Mouse (Mus musculus) heart, adult 2 months (tissue): ENCODE results near the gene Klhdc10. TPM values are rescaled to one million over a fixed set of nuclear protein-coding genes. Genes with fewer than 3 reads are reported as not detected.
A peak's percentile ranks its signal among the peaks of the same experiment; 100 is the strongest.

Experiments
- DNase-seq, 2 experiments: peaks; one replicate each; pipeline ENCODE4 v3.0.0; 2021
- H3K27ac ChIP-seq: fragments of 200-600 bp; 2 replicates; pipeline ENCODE4 v1.8.1; 2022
- H3K27me3 ChIP-seq: fragments of 200-500 bp; 2 replicates; pipeline ENCODE4 v1.6.1; 2012; ENCODE audit warnings: mild to moderate bottlenecking, low read length, inconsistent platforms, mixed read lengths; ENCODE audit not compliant: control insufficient read depth, insufficient read depth
- H3K36me3 ChIP-seq: fragments of 200-500 bp; 2 replicates; pipeline ENCODE4 v1.6.1; 2012; ENCODE audit warnings: low read length, inconsistent platforms; ENCODE audit not compliant: control insufficient read depth, insufficient read depth
- H3K4me1 ChIP-seq: fragments of 200-500 bp; 2 replicates; pipeline ENCODE4 v1.6.1; 2011; ENCODE audit warnings: low read length; ENCODE audit not compliant: control insufficient read depth, insufficient read depth
- H3K4me3 ChIP-seq: fragments of 200-600 bp; 2 replicates; pipeline ENCODE4 v1.8.1; 2022
- H3K79me2 ChIP-seq: fragments of 200-500 bp; replicated peaks from 2 replicates; pipeline ENCODE4 v1.6.1; 2012; ENCODE audit warnings: mild to moderate bottlenecking, inconsistent platforms, low read length, moderate library complexity, mixed read lengths; ENCODE audit not compliant: control insufficient read depth, insufficient read depth
- H3K9ac ChIP-seq: fragments of 200-500 bp; 2 replicates; pipeline ENCODE4 v1.6.1; 2012; ENCODE audit warnings: low read depth, mild to moderate bottlenecking, control low read depth, inconsistent platforms, low read length, mixed read lengths
- CTCF ChIP-seq: fragments of 200-600 bp; IDR thresholded peaks from 2 replicates; pipeline ENCODE4 v1.8.1; 2022; ENCODE audit warnings: antibody characterized with exemption, mild to moderate bottlenecking, moderate library complexity
- EP300 ChIP-seq: fragments of 200-500 bp; IDR thresholded peaks from 2 replicates; pipeline ENCODE4 v1.6.1; 2011; ENCODE audit warnings: low read depth, low read length, control low read depth; ENCODE audit not compliant: insufficient read depth
- POLR2A ChIP-seq: fragments of 200-500 bp; IDR thresholded peaks from 2 replicates; pipeline ENCODE4 v1.6.1; 2011; ENCODE audit warnings: mild to moderate bottlenecking, low read depth, low read length, control low read depth; ENCODE audit not compliant: insufficient read depth
- WGBS: fragments of 180-500 bp; shearing (Covaris S2); methylation state at CpG from one replicate; pipeline ENCODE4 v1.1.7; 2018; 5-methylcytosine and 5-hydroxymethylcytosine counted together
- intact Hi-C: fragments of 180-260 bp; cut with DNase I; formaldehyde crosslinking; loops from one replicate; pipeline ENCODE4 v1.15.1; 2025
- long read RNA-seq: library from polyadenylated mRNA; stranded (forward); transcript quantifications from one replicate; pipeline ENCODE4 v2.0.0, GENCODE M21; 2021
- polyA plus RNA-seq: library from polyadenylated mRNA; depleted of rRNA; stranded (reverse); fragments of >200 nt; gene quantifications from 2 replicates; pipeline ENCODE4 v1.2.3, GENCODE M21; 2012; rRNA removed
- total RNA-seq, 2 experiments: library from RNA; stranded (reverse); gene quantifications; 2 replicates each; pipeline ENCODE4 v1.2.3; 2021

The Klhdc10 gene
- total RNA-seq, result 10 to 100 TPM; 47.4 to 52.0 TPM
- polyA plus RNA-seq, result 19.4 and 41.4 TPM in 2 replicates
- long read RNA-seq, transcript Klhdc10-201 (9 exons, 3,951 nt), result major isoform, 16 of 21 reads
- long read RNA-seq, partial matches to known transcripts, result 0 of 21 reads
- long read RNA-seq, other reads (novel, unspliced or antisense), result 5 of 21 reads

- under 1% methylated on average over 41 of the region's 41 CpGs for WGBS
- Histone ChIP-seq H3K9ac (peak within 1 kb of the TSS; percentile 95), H3K36me3 (no peaks in the 10 kb centered on the region), H3K4me1 (peaks cover 3% of the 10 kb centered on the region), H3K27ac (peak within 1 kb of the TSS; percentile 88), H3K4me3 (peak within 1 kb of the TSS; percentile 72), H3K27me3 (no peaks in the 10 kb centered on the region), H3K79me2 (no peaks in the 10 kb centered on the region; the same call in 1 of the 2 replicates)
- TF ChIP-seq CTCF (no peak), POLR2A (peak; percentile 94), EP300 (peak; percentile 59; the same call in 1 of the 2 replicates)
- DNase-seq, result peak; percentile 100
- intact Hi-C loops, result loop anchor here (5.0 to 10.0 kb wide), 2 partner anchors 493 to 631 kb away; partner anchors contain the start of gene Copg2
Observed at GRCm38 (mm10) chr6:30401308-30402015, at the start of gene Klhdc10. Gene Klhdc10 (plus strand): TSS chr6:30401868.

- intact Hi-C loops, result loop anchor here (10.0 kb wide), 1 partner anchor 228 kb away; no protein-coding TSS in a partner anchor
Observed at GRCm38 (mm10) chr6:30352762-30353161, 48.9 kb upstream of the Klhdc10 start.

GRCm38 (mm10) chr6:30353661-30354060 lies 48.0 kb upstream of the Klhdc10 start:
- Histone ChIP-seq H3K79me2 (no peaks in the 10 kb centered on the region), H3K27ac (no peak overlapping the region), H3K36me3 (no peaks in the 10 kb centered on the region), H3K4me3 (no peak overlapping the region), H3K4me1 (peaks cover 5% of the 10 kb centered on the region), H3K9ac (no peak overlapping the region), H3K27me3 (no peaks in the 10 kb centered on the region)
- 84% methylated on average over 8 of the region's 8 CpGs for WGBS
- intact Hi-C loops, result loop anchor here (10.0 kb wide), 1 partner anchor 229 kb away; no protein-coding TSS in a partner anchor
- DNase-seq, result no peak
- TF ChIP-seq POLR2A (no peak), EP300 (no peak), CTCF (no peak)

More at GRCm38 (mm10) chr6:30352762-30353161, 48.9 kb upstream of the Klhdc10 start:
- Histone ChIP-seq H3K27me3 (no peaks in the 10 kb centered on the region), H3K4me3 (no peak overlapping the region), H3K4me1 (peaks cover 5% of the 10 kb centered on the region), H3K9ac (no peak overlapping the region), H3K27ac (no peak overlapping the region), H3K79me2 (no peaks in the 10 kb centered on the region), H3K36me3 (no peaks in the 10 kb centered on the region)
- no peak for DNase-seq
- 45% methylated on average over 8 of the region's 8 CpGs for WGBS
- TF ChIP-seq CTCF, result no peak
- TF ChIP-seq POLR2A, result no peak
- no peak for TF ChIP-seq EP300

GRCm38 (mm10) chr6:30354760-30355159 lies 46.9 kb upstream of the Klhdc10 start:
- Histone ChIP-seq H3K27me3 (no peaks in the 10 kb centered on the region), H3K27ac (no peak overlapping the region; the same call in 1 of the 2 replicates), H3K79me2 (no peaks in the 10 kb centered on the region), H3K4me3 (no peak overlapping the region), H3K4me1 (peaks cover 7% of the 10 kb centered on the region), H3K36me3 (no peaks in the 10 kb centered on the region), H3K9ac (no peak overlapping the region)
- no peak for DNase-seq
- intact Hi-C loops, result loop anchor here (5.0 to 10.0 kb wide), 5 partner anchors 52 to 517 kb away; partner anchors contain the start of gene Ube2h
- WGBS, result 35% methylated on average over 5 of the region's 5 CpGs
- TF ChIP-seq EP300 (no peak), CTCF (no peak), POLR2A (no peak)

GRCm38 (mm10) chr6:30355701-30356100 lies 46.0 kb upstream of the Klhdc10 start:
- no peak overlapping the region for H3K9ac ChIP-seq
- WGBS, result 62% methylated on average over 8 of the region's 8 CpGs
- peaks cover 7% of the 10 kb centered on the region for H3K4me1 ChIP-seq
- H3K4me3 ChIP-seq, result no peak overlapping the region
- peak overlapping the region; percentile 24; the same call in 1 of the 2 replicates for H3K27ac ChIP-seq
- intact Hi-C loops, result loop anchor here (2.0 to 10.0 kb wide), 6 partner anchors 53 to 518 kb away; partner anchors contain the start of gene Ube2h
- DNase-seq, result peak in 1 of 2 experiments; percentile 65
- no peaks in the 10 kb centered on the region for H3K27me3 ChIP-seq
- H3K36me3 ChIP-seq, result no peaks in the 10 kb centered on the region
- no peaks in the 10 kb centered on the region for H3K79me2 ChIP-seq
- TF ChIP-seq EP300, result no peak
- TF ChIP-seq POLR2A, result no peak
